Mouse (Mus musculus) thymus, postnatal 4 days (tissue): ENCODE measurements around the gene Gapdh.
A peak's percentile ranks its signal among the peaks of the same experiment; 100 is the strongest.

Source experiments
- DNase-seq: peaks from one replicate; pipeline ENCODE4 v3.0.0; 2021

The Gapdh gene

DNA sequence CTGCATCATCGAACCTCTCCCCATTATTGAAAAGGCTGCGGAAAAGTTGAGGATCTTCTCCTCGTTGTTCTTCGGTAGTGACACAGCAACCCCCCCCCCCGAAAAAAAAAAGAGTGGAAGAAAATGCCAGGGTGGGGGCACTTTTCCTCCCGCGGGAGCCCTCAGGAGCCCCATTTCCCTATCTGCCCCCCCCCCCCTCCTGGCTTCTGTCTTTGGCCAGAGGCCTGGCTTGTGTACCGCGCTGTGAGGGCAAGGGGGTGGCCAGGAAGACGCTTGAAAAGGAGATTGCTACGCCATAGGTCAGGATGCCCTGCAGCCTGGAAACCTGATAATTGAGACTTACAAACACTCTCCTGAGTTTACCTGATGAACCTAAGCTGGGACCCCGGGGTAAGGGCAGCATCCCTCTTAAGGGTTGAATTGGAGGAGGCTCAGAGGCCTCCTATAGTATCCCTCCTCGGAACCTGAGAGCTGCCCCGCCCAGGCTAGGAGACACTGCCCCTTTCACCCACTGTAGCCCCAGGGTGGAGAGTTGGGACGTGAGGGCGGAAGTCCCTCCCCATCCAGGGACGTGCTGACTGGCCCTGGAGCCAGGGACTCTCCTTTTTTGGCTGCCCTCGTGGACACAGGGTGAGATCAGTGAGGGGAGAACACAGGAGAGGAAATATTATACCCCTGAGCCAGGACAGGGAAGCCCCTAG lies at the start of gene Gapdh:
Gapdh (minus strand) TSS at position 417 of the 701 bp plus-strand sequence.
- peak; percentile 39 for DNase-seq

DNA sequence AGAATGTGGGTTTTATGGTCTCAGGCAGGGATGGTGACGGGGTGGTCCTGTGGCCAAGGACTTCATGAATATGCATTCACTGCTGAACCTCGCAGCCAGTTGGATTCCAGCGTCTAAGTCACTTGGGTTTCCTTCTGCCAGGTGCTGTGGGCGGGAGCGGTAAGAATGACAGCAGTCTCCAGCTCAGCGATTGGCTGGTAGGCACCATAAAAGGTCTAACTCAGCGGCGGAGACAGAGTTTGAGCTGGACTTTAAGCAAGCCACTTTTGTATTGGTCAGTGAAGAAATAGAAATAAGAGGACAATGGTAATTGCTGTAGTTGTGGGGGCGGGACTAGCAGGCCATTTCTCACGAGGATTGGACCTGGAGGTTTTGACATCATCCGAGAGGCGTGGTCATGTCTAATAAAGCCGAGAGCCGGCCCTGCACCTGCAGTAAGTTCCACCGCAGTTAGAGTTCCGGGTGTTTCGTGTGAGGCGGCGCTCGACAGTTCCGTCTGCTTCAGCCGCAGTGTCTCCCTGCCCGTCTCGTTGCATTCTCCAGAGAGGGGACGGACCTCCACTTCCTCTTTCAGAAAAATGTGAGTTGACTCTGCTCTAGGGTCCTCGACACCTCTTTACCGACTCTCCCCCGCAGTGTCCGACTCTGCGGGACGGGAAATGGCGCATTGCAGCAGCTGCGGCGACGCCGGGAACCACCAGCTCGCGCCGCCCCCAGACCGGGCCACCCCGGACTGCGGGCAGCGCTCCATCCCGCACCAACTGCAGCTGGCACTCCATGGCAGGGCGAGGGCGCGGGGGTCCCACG lies 49.1 kb upstream of the Gapdh start, which contains the start of gene Vamp1:
Vamp1 (plus strand) TSS at position 404 of the 807 bp plus-strand sequence.
- DNase-seq = peak; percentile 92

DNA sequence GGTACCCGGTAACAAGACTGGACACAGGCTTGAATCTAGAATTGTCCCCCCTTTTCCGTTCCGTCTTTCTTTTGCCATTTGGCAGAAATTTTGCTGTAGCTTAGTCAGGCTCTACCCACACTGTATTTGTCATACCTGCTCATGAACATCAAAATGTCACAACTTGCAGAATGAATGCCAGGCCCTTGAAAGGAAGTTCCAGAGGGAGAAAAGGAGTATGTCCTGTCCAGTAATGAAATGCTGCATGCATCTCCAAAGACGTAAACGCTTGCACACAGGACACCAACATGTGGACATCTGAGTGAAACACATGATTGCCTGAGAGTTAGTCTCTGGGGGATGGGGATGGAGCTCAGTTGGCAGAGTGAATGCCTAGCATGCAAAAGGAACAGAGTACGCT lies 47.4 kb upstream of the Gapdh start:
- no peak for DNase-seq

DNA sequence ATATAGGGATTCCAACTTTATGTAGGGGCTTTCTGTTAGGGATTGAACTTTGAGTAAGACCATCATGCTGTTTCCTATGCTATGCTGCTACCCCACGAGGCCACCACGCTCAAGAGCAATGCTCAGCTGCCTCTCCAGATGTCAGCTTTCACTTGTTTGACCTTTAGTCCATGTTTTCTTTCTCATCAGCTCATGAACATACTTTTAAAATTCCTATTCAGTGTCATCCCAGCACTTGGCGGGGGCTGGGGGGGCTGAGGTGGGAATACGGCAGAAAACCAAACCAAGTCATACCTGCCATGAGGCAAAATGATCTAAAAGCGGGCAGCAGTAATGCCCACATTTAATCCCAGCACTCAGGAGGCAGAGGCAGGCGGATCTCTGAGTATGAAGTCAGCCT lies 46.9 kb upstream of the Gapdh start:
- no peak for DNase-seq

DNA sequence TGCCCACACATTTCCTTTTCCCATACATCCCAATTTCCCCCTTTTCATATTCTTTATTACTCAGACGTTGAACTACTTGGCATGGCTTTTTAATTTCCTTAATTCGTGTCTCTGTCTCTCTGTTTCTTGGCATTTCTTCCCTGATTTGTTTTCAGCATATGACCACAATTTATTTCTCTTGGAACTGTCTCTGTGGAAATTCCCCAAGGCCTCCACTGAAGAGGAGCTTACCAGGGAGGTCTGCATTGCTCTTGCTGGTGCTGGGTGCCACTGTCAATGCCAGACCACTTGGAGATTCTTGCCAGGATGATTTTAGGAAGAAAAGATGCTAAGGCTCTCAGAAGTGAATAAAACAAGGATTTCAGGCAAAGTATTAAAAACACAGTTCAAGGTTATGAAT lies 46.4 kb upstream of the Gapdh start:
- DNase-seq = no peak

DNA sequence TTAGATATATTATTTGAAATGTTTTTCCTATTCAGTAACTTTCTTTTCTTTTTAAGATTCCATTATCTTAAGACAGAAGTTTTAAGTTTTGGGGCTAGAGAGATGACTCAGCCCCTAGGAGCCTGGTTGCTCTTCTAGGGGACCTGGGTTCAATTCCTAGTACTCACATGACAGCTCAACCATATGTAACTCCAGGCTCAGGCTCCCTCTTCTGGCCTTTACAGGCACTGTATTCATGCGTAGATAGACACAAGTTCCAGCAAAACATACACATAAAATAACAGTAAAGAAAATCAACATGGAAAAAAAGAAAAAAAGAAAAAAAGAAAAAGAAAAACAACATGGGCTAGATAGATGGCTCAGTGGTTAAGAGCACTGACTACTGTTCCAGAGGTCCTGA lies 44.2 kb upstream of the Gapdh start:
- DNase-seq = no peak

DNA sequence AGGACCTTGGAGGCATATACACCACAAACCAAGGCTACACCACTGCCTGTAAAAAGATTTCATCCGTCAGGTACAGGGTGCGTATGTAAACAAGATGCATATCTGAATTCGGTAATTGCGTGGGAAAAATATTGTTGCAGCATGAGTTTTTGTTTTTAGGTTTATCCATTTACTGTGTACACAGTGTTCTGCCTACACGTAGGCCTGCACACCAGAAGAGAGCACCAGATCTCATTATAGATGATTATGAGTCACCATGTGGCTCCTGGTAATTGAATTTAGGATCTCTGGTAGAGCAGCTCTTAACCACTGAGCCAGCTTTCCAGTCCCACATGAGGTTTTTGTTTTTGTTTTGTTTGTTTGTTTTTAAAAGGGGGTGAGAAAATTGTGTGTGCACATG lies 30.9 kb upstream of the Gapdh start:
- no peak for DNase-seq

DNA sequence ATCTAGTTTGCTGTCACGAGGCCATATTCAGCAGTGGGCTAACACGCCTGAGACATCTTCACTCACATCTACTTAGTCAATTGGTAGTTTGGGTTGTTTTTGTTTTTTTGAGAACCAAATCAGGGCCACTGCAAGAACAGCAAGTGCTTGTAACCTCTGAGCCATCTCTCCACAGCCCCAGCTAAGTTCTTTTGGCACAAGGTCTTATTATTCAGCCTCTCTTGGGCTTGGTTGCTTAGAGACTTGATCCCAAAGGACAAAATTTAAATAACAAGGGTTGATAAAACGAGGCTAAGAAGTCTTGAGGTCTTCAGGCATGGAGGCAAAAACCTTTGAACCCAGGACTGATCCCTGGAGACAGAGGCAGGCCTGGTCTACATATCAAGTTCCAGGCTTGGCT lies 30.0 kb upstream of the Gapdh start:
- no peak for DNase-seq

DNA sequence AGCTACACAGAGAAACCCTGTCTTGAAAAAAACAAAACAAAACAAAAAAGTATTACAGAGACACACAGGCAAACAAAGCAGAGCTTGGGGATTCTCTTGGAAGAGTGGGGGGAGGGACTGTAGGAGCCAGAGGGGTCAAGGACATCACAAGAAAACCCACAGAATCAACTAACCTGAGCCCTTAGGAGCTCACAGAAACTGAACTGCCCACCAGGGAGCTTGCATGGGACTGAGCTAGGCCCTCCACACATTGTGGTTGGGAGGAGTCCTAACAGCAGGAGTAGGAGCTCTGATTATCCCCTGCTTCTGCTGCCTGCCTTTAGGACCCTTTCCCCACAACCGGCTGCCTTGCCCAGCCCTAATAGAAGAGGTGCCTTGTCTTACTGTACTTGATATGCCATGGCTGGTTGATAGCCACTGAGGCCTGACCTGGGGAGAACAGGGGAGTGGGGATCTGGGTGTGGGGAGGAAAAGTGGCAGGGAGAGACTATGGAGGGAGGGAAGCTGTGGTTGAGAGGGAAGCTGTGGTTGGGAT lies 29.3 kb upstream of the Gapdh start:
- no peak for DNase-seq

DNA sequence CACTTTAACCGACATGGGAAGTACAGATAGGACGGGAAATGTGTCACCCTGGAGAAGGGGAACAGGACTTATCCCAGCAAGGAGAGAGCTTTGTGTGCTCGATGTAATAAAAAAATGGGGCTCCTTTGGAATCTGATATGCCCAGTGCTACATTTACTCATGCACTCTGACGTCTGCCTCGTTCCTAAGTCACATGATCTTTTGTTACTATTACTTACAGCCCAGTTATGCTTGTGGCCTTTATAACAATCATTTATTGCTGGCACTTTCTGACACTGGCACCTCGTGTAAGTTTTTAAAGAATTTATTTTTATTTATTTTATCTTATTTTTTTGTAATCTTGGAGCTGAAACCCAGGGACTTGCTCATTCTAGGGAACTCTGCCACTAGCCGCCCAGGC lies 27.1 kb upstream of the Gapdh start:
- DNase-seq = no peak

DNA sequence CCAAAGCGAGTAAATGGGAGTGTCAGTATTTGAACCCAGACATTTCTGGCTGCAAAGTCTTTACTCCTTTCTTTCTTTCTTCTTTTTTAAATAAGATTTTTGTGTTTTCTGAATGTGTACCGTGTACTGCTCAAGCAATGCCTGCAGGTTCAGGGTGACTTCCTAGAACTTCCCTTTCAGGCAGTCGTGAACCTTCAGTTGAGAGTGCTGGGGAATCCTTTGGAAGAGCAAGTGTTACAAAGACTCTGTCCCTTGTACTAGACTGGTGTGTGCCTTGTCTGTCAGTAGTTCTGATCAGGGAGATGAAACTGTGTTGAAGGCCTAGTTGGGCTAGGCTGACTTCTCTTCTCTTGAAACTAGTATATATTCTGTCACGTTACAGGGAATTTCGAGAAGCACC lies 26.6 kb upstream of the Gapdh start:
- DNase-seq = no peak

DNA sequence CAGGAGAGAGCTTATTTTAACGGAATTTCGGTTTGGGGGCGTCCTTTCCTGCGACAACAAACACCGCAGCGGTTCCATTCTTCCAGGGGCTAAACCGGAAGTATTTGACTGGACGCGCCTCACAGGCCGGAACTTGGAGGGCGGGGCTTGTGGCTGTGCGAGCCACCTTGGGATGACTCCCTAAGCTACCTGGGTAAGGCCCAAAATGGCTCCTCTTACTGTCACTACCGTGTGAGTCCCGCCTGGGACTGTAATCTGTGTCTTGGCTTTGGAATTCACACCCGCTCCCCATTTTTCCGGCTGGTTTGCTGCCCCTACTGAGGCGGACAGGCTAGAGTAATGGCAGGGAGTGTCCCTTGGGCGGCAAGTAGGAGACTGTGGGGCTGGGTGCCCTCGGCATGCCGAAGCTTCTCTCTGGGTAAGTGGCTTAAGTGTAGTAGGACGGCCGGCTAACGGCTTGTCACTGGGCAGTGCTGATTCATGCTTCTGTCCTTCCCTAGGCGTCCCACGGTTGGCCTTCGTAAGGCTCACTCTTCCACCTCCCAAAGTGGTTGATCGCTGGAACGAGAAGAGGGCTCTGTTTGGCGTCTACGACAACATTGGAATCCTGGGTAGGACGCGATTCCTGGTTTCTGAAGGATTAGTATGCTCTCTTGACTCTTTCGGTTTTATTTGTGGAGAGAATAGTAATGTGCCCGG lies 25.9 kb upstream of the Gapdh start:
- DNase-seq = peak; percentile 93

DNA sequence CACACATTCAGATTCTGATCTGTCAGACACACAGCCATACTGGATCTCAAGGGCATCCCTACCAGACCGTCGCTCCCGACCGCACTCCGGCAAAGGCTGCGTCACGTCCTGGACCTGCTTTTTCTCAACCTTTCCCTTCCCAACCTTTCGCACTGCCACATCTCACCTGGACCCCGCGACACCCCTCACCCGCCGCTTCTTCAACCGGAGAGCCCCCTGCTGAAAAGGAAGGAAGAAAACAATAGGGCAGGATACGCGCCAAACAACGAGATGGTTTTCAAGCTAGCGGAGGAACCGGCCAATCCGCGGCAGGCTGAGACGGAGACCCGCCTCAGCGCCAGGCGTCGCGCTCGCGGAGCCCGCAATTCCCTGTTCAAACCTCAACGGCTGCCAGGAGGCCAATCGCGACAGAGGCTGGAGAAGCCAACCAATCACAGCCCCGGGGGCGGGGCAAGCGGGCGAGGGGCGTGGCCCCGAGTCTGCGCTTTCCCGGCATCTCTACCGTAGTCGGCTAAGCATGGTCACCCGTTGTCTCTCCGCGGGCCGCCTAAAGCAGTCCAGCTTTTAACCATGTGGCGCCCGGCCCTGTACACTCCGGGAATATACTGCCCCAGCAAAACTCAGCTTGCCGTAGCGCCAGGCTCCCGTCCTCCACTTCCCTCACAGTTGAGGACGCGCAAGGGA lies 25.2 kb upstream of the Gapdh start, which contains the start of the genes Ncapd2 and Mrpl51:
Ncapd2 (minus strand) TSS at position 370 of the 684 bp plus-strand sequence.
Mrpl51 (plus strand) TSS at position 470 of the 684 bp plus-strand sequence.
- DNase-seq = peak; percentile 99

DNA sequence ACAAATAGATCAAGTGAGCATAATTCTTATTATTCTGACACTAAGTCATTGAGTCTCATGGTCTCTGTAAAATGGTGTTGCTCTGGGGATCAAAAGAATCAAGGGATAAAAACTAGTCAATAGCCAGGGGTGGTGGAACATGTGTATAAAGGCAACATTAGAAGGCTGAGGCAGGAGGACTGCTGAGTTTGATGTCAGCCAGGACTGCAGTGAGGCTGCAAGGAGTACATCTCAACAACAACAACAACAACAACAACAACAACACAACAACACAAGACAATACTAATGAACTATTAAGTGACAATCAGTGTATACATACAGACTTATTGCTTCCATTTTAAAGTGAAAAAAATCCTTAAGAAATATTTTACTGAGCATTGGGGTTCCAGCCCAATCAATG lies 24.5 kb upstream of the Gapdh start:
- DNase-seq = no peak

DNA sequence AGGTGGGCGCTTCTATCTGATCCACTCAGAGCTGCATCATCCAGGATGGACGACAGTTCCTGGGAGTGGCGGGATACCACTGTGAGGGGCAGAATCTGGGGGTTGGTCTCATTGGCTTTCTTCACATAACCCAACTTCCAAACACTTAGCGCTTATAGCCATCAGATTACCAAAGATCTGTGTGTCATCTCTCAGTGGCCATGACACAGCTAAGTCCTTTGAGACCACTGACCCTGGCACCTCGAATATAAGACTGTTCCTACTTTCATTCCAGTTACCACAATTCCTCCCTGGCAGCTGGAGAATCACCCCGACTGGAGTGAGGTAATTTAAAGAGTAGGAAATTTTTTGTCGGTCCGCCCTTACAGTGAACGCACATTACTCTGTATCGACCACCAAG lies 19.9 kb upstream of the Gapdh start:
- no peak for DNase-seq

DNA sequence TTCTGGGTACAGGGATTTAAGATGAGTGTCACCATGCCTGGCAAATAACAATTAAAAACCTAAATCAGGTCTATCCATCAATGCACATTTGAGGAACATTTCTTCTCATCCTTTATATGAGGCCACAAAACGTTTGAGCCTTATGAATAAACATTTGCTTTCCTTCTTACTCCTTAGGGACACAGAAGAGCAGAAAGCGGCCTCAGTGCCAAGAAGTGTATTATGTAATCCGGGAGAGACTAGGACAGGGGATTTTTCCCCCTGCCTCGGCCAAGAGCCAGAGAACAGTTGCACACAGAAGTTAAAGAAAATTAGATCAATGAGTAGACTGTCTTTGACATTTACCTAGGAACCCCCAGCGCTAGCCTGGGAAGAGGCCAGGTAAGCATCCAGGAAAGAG lies 15.9 kb upstream of the Gapdh start:
- no peak for DNase-seq

DNA sequence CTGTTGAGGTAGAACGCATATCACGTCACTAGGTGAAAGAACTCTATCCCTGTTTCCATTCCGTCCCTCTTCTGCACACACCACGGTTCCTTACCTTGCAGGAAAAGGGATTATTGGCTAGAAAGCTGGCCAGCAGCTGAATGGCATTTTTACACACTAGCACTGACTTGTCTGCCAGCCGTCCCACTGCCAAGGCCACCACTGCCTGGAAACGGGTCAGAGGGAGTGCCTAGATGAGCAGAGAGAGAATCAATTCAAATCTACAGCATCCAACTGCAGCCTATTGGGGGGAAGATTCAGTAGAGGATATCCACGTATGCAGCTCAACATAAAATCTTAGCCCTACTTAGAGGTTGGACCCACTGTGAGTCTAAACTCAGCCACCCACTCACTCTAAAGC lies 13.3 kb upstream of the Gapdh start:
- DNase-seq = no peak

DNA sequence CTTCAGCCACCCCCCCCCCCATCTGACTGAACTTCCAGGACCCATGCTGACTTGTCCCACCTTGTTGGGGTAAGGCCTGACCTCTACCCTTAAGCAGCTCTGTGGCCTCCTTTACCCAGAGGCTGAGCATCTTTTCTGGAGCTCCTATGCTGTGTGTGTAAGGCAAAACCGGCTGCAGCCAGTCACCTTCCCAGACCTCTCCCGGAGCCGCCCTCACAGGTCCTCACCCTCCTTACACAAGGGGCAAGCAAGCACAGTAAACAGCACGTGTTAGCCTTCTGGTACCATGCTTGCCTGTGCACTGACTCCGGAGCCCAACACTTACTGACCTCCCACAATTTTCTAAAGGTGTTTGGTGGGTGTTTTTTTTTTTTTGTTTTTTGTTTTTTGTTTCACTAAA lies 9.2 kb upstream of the Gapdh start:
- no peak for DNase-seq

DNA sequence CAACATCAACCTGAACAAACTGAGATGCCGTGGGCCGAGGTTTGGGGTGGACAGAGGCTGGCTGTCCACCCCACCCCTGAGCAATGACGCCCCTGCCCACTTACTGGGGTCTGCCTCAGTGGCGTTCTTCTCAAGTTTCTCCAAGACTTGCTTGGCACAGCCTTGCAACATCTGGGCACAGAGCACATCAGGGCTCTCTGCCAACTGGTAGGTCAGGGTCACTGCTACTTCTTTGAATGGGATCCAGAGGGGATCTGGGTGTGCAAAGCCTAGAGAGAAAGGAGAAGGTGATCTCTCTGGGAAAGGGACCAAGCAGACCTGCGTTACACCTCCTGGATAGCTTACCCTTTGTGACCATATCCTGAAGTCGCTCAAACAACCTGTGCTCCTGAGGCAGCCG lies 7.0 kb upstream of the Gapdh start:
- DNase-seq = no peak

DNA sequence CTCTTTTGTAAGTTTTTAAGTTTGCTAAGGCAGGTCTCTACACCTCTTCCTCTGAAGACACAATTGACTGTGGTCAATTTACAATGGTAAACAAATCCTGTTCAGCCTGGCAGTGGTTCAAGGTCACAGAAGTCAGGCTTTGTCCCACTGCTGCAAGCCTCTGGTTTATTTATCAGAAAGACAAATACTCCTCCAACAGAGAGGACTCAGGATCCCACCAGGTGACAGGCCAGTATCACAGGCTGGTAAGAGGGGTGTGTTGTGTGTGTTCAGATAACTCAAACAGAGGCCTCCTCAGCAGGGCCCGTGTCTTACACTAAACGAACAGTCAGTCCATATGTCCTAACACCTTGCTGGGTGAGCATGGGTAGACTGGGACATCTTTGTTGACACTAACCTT lies 6.2 kb upstream of the Gapdh start:
- DNase-seq = no peak

DNA sequence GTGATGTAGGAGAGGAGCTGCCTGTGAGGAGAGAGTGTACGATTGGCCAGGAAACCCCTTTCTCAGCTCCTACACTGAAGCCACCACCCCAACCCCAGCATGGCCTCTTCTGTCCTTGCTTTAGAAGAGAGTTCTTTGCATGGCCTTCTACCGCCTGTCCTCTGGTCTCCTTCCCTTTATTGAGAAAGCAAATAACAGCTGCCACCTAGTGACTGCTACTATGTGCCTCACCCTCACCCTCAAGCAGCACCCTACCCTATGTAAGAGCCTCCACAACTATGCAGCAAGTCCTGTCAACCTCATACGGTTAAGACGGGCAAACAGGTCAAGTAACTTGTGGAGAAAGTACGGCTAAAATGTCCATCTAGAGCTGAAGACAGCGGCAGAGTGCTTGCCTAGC lies 3.9 kb upstream of the Gapdh start:
- no peak for DNase-seq

DNA sequence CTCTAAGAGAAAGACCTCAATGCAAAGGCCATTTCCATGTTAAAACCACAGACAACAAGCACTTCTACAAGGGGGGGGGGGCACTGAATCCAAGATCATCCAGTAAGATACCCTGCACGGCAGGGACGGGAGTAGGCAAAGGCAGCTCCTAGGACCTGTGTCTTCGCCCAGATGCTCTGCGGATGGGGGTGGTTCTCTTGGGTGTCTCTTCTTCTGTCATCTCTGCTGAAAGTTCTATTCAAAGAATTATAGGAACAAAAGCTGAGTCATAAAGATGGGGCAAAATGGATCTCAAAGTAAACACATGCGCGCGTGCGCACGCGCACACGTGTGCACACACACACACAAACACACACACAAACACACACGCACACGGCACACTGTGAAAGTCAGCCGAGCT lies 1.8 kb upstream of the Gapdh start:
- DNase-seq = no peak
